Mouse (Mus musculus): ENCODE measurements around the gene Stk38.

DNA sequence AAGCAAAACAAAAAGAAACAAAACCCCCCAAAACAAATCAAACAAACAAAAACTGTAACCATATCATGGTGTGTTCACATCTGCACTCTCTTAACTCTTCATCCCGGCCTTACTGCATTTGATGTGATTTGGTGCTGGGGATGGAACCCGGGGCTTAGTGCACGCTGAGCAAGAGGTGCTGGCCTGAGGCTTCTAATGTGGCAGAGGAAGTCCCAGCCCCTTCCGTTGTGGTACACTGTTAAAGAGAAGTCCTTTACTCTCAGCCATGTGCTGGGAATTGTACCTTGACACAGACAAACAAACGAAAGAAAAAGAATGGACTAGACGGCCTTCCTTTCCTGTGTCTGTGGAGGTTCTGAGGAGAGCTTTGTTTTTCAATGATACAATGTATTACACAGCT lies 85.7 kb downstream of the Stk38 start:
- TF ChIP-seq CTCF (IDR thresholded peaks at IDR 0.05; ENCODE audit: insufficient read depth, low read length) (no peak), POLR2A (IDR thresholded peaks at IDR 0.05; ENCODE audit: borderline replicate concordance, extremely low read depth, low read depth, low read length) (no peak)
